Mouse (Mus musculus) G1E (cell line): ENCODE results near the gene Aplf. TPM values are rescaled to one million over a fixed set of nuclear protein-coding genes. Genes with fewer than 3 reads are reported as not detected.
A peak's percentile ranks its signal among the peaks of the same experiment; 100 is the strongest.

Experiments
- ATAC-seq: 2 replicates; pipeline ENCODE4 v1.8.0; 2016; ENCODE audit warnings: mild to moderate bottlenecking; ENCODE audit not compliant: insufficient number of reproducible peaks, poor library complexity, low FRiP score, severe bottlenecking; ENCODE audit errors: extremely low read depth
- DNase-seq: peaks from one replicate; pipeline ENCODE4 v3.0.0; 2012; ENCODE audit warnings: low spot score
- H3K27me3 ChIP-seq: 2 replicates; pipeline ENCODE4 v1.6.1; 2012; ENCODE audit warnings: mild to moderate bottlenecking, low read length, inconsistent platforms; ENCODE audit not compliant: insufficient read depth
- H3K36me3 ChIP-seq: replicated peaks from 2 replicates; pipeline ENCODE3; 2012; ENCODE audit warnings: mild to moderate bottlenecking, inconsistent platforms
- H3K4me1 ChIP-seq: 2 replicates; pipeline ENCODE4 v1.6.1; 2012; ENCODE audit warnings: low read depth, low read length, inconsistent platforms, mixed read lengths; ENCODE audit not compliant: insufficient read depth
- H3K4me3 ChIP-seq: 2 replicates; pipeline ENCODE4 v1.5.1; 2012; ENCODE audit warnings: low read depth, mild to moderate bottlenecking, inconsistent platforms, low read length, moderate library complexity, mixed read lengths
- H3K9me3 ChIP-seq: replicated peaks from 2 replicates; pipeline ENCODE4 v1.6.1; 2012; ENCODE audit warnings: inconsistent platforms
- CTCF ChIP-seq: IDR thresholded peaks from 2 replicates; pipeline ENCODE4 v1.5.1; 2012; ENCODE audit warnings: low read depth, low read length, inconsistent platforms, mixed read lengths
- GATA1 ChIP-seq: IDR thresholded peaks from 2 replicates; pipeline ENCODE4 v1.6.1; 2012; ENCODE audit warnings: borderline replicate concordance, low read length, inconsistent platforms, mixed read lengths
- GATA2 ChIP-seq: IDR thresholded peaks from 2 replicates; pipeline ENCODE4 v1.6.1; 2012; ENCODE audit warnings: low read depth, low read length, inconsistent platforms, borderline replicate concordance
- POLR2AphosphoS5 ChIP-seq: IDR thresholded peaks from 2 replicates; pipeline ENCODE4 v1.6.1; 2012; ENCODE audit warnings: low read depth, low read length, inconsistent platforms; ENCODE audit not compliant: insufficient replicate concordance
- TAL1 ChIP-seq: conservative IDR thresholded peaks from 2 replicates; pipeline ENCODE4 v1.6.1; 2012; ENCODE audit warnings: low read depth, low read length, inconsistent platforms, mixed read lengths
- polyA plus RNA-seq: library from polyadenylated mRNA; stranded (reverse); fragments of >175 nt; gene quantifications from 2 replicates; pipeline ENCODE4 v1.2.3, GENCODE M21; 2012
- total RNA-seq, 2 experiments: library from RNA; stranded (forward) in 1 of 2; stranded (reverse) in 1 of 2; fragments of 200-1000 nt in 1 of 2; fragments of >200 nt in 1 of 2; fragmentation: Nextera tagmentation in 1 of 2; gene quantifications; 2 replicates each; pipeline ENCODE4 v1.2.3; 2014 to 2017

Aplf gene
- total and polyA plus RNA-seq, 3 experiments, result 23.0 to 111 (median 81.7) TPM

DNA sequence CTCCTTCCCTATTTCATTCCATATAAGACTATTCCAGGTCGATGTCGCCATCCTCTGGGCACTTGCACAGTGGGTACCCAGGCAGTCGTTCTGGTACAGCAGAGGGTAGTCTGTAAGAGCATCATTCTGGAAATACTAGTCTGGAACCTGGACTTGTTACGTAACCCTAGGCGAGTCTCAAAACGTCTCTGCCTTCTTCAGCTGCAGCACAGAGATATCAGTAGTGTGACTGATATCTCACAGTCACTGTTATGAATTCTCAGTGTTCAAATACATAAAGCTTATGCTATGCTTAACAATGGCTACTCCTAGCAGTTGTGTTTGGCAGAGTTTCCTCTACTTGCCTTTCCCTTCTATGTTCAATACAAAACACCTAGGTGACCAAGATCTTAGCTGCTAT is 9.8 kb downstream of the Aplf start:
- Histone ChIP-seq H3K4me3 (peak overlapping the region; percentile 30; the same call in 1 of the 2 replicates), H3K36me3 (peaks cover 49% of the 10 kb centered on the region), H3K27me3 (no peaks in the 10 kb centered on the region), H3K9me3 (peaks cover 3% of the 10 kb centered on the region; the same call in 1 of the 2 replicates), H3K4me1 (peaks cover 68% of the 10 kb centered on the region)
- ATAC-seq, result no peak; the same call in 1 of the 2 replicates
- TF ChIP-seq POLR2AphosphoS5 (no peak), TAL1 (peak; percentile 78)
- no peak for DNase-seq

DNA sequence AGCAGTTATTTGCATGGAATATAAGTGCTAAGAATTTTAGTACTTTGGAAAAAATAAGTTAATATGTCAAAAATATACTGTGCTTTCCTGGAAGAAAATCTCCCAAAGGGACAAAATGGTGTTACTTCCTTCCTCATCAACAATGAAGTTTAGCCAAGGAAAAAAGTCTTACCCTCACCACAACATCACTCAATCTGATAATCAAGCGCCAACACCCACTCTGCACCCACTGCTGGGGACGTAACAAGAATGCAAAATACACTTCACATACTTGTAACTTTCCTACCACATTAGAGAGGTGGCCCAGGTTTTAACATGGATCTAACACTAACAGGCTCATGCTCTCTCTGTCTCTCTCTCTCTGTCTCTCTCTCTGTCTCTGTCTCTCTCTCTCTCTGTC is 10.3 kb downstream of the Aplf start:
- Histone ChIP-seq H3K4me1 (peaks cover 63% of the 10 kb centered on the region), H3K27me3 (no peaks in the 10 kb centered on the region), H3K4me3 (no peak overlapping the region; the same call in 1 of the 2 replicates), H3K36me3 (peaks cover 48% of the 10 kb centered on the region), H3K9me3 (peaks cover 3% of the 10 kb centered on the region; the same call in 1 of the 2 replicates)
- TF ChIP-seq CTCF (no peak), GATA2 (no peak), POLR2AphosphoS5 (no peak), GATA1 (no peak), TAL1 (no peak)
- no peak for DNase-seq
- no peak for ATAC-seq

DNA sequence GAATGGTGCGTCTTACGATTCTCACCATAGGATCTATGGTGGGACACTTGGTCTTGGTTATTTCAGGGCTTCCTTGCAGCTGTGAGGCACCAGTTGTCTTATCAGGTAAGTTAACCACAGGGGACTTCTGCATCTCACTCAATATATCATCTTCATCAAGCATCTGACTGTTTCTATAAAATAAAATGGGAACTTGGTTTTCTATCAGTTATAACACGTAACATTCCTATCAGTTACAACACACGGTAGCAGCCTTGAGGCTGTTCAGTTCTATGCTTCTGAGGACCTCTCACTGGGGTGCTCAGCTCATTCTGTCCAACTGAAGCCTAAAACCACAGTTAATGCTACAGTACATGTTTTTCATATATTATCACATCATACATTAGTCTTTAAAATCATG is 13.2 kb downstream of the Aplf start:
- peak; percentile 62 for DNase-seq
- Histone ChIP-seq H3K27me3 (no peaks in the 10 kb centered on the region), H3K4me3 (no peak overlapping the region; the same call in 1 of the 2 replicates), H3K9me3 (no peaks in the 10 kb centered on the region), H3K36me3 (peaks cover 50% of the 10 kb centered on the region), H3K4me1 (peaks cover 78% of the 10 kb centered on the region)
- ATAC-seq, result peak; percentile 80
- TF ChIP-seq POLR2AphosphoS5 (no peak), GATA1 (no peak), TAL1 (peak; percentile 93), CTCF (no peak), GATA2 (no peak)

DNA sequence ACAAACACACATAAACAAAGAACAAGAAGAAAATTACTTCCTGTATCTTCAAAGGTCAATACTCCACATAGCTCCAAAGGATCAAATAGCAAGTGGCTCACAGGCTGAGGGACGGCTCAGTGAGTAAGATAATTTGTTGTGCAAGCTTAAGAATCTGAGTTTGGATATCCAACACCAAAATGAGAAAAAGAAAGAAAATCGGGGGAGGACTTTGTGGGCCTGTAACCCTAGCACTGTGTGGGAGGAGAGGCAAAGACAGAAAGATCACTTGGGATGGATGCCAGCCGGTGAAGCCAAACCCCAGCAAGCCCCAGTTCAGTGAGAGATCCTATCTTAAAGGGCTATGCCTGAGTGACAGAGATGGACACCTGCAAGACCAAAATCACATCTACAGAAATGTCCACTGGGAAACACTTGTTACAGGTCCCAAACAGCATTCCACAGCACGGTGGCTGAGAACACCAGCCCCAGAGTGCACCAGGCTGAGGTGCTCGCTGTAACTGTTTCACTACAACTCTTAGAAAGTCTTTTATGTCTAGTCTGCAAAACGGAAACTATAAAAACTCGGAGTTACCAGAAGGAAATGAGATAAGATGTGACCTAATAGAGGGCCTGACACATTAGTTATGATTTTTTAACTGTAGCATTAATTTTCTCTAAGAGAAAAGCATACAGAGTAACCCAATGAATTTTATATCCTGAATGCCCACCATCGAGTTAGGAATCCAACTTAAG is 17.9 kb downstream of the Aplf start:
- Histone ChIP-seq H3K27me3 (no peaks in the 10 kb centered on the region), H3K4me1 (peaks cover 52% of the 10 kb centered on the region), H3K36me3 (peaks cover 74% of the 10 kb centered on the region), H3K4me3 (no peak overlapping the region), H3K9me3 (no peaks in the 10 kb centered on the region)
- DNase-seq (no peak), ATAC-seq (0 out of 2 replicates have a peak, but pooled peaks have one; percentile 2)
- TF ChIP-seq POLR2AphosphoS5, result no peak
- no peak for TF ChIP-seq TAL1
- no peak for TF ChIP-seq GATA2
- TF ChIP-seq CTCF, result no peak
- no peak for TF ChIP-seq GATA1

DNA sequence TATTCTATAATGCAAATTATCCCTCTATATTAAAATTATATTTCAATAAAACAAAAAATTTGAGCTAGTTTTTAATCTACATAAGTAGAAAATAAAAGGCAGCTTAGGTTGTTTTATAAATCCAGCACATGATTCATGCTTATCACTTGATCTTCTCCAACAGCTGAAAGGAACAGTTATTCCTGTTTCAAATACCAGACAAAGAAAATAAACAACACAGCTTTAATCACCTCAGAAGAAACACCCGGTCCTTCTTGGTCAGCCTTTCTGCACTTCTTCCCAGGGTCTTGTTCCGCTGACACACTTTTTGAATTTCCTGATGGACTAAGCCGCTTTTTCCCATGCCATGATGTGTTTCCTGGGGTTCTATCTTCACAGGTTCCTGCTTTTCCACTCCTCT is 18.5 kb downstream of the Aplf start:
- Histone ChIP-seq H3K27me3 (no peaks in the 10 kb centered on the region), H3K4me1 (peaks cover 48% of the 10 kb centered on the region), H3K9me3 (no peaks in the 10 kb centered on the region), H3K36me3 (peaks cover 79% of the 10 kb centered on the region), H3K4me3 (no peak overlapping the region)
- ATAC-seq (no peak), DNase-seq (no peak)
- TF ChIP-seq CTCF, result no peak
- TF ChIP-seq GATA2, result no peak
- TF ChIP-seq TAL1, result no peak
- no peak for TF ChIP-seq GATA1
- no peak for TF ChIP-seq POLR2AphosphoS5

DNA sequence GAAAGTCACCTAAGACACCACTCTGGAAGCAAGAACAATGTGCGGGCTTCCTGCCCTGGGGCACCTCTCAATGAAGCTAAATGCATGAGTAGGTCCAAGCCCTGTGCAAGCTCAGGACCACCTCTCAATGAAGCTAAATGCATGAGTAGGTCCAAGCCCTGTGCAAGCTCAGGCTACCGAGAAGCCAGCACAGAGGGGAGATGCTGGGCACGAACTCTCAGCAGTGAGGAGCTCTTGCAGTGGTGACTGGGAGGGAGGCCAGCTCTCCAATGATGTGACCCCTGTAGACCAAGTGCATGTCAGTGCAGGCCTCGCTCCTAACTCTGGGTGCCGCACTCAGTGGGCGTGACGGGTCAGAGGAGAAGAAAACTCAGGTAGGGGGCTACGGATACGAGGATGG is 19.3 kb downstream of the Aplf start:
- no peaks in the 10 kb centered on the region for H3K27me3 ChIP-seq
- DNase-seq, result no peak
- H3K36me3 ChIP-seq, result peaks cover 79% of the 10 kb centered on the region
- TF ChIP-seq GATA2, result no peak
- TF ChIP-seq GATA1, result no peak
- TF ChIP-seq POLR2AphosphoS5, result no peak
- no peak for TF ChIP-seq TAL1
- TF ChIP-seq CTCF, result no peak
- no peaks in the 10 kb centered on the region for H3K9me3 ChIP-seq
- H3K4me3 ChIP-seq, result no peak overlapping the region
- H3K4me1 ChIP-seq, result peaks cover 42% of the 10 kb centered on the region
- no peak for ATAC-seq
